Mouse (Mus musculus) thymus, adult 2 months (tissue): ENCODE results near the gene Ift80.

ENCODE experiments used
- CTCF ChIP-seq: fragments of 200-500 bp; IDR thresholded peaks from 2 replicates; pipeline ENCODE4 v1.5.1; 2012; ENCODE audit warnings: mild to moderate bottlenecking, control low read depth, low read length, moderate library complexity, borderline replicate concordance; ENCODE audit not compliant: control insufficient read depth, poor library complexity, insufficient read depth; ENCODE audit errors: extremely low read depth
- POLR2A ChIP-seq: fragments of 200-500 bp; IDR thresholded peaks from 2 replicates; pipeline ENCODE4 v1.6.1; 2012; ENCODE audit warnings: mild to moderate bottlenecking, low read length, control low read depth, moderate library complexity; ENCODE audit not compliant: control insufficient read depth, poor library complexity, insufficient read depth; ENCODE audit errors: extremely low read depth

- TF ChIP-seq POLR2A (no peak), CTCF (no peak)
Measured at GRCm38 (mm10) chr3:69020285-69020684, 15.9 kb upstream of the Ift80 start.
